Mouse (Mus musculus) heart, embryonic 16.5 days (tissue): ENCODE results near the gene Prkcb. TPM values are rescaled to one million over a fixed set of nuclear protein-coding genes. Genes with fewer than 3 reads are reported as not detected.

Experiments
- ATAC-seq: fragments of 200-750 bp; cut with Nextera tagmentation; replicated peaks from 2 replicates; pipeline ENCODE4 v1.8.0; 2017; ENCODE audit warnings: moderate number of reproducible peaks; ENCODE audit not compliant: insufficient read depth, low FRiP score; ENCODE audit errors: extremely low read depth
- H3K27ac ChIP-seq: fragments of 300-500 bp; sonication (generic); 2 replicates; pipeline ENCODE4 v1.5.1; 2014; ENCODE audit warnings: mild to moderate bottlenecking, low read length, control low read depth, moderate library complexity
- H3K27me3 ChIP-seq: fragments of 300-500 bp; sonication (generic); 2 replicates; pipeline ENCODE4 v1.6.1; 2014; ENCODE audit warnings: low read length, mixed read lengths; ENCODE audit not compliant: control insufficient read depth, insufficient read depth
- H3K36me3 ChIP-seq: fragments of 300-500 bp; sonication (generic); 2 replicates; pipeline ENCODE4 v1.6.1; 2014; ENCODE audit not compliant: control insufficient read depth, insufficient read depth
- H3K4me1 ChIP-seq: fragments of 300-500 bp; sonication (generic); 2 replicates; pipeline ENCODE4 v1.6.1; 2014; ENCODE audit warnings: low read length, mixed read lengths; ENCODE audit not compliant: control insufficient read depth, insufficient read depth
- H3K4me2 ChIP-seq: fragments of 300-500 bp; sonication (generic); 2 replicates; pipeline ENCODE4 v1.6.1; 2014; ENCODE audit warnings: low read depth, mild to moderate bottlenecking, control low read depth, low read length
- H3K4me3 ChIP-seq: fragments of 300-500 bp; sonication (generic); 2 replicates; pipeline ENCODE4 v1.5.1; 2014; ENCODE audit warnings: mild to moderate bottlenecking, control low read depth, low read length
- H3K9ac ChIP-seq: fragments of 300-500 bp; sonication (generic); 2 replicates; pipeline ENCODE4 v1.6.1; 2014; ENCODE audit warnings: low read length, control low read depth
- H3K9me3 ChIP-seq: fragments of 300-500 bp; sonication (generic); replicated peaks from 2 replicates; pipeline ENCODE4 v1.6.1; 2016; ENCODE audit warnings: low read length; ENCODE audit not compliant: control insufficient read depth
- WGBS: fragments of 180-500 bp; shearing (Covaris S2); extraction: QIAGEN DNeasy Blood & Tissue Kit; methylation state at CpG from one replicate; pipeline ENCODE4 v1.1.7; 2014; 5-methylcytosine and 5-hydroxymethylcytosine counted together
- polyA plus RNA-seq: library from polyadenylated mRNA; unstranded; fragments of >200 nt; fragmentation: Nextera tagmentation; extraction: Ambion mirVana; gene quantifications from 2 replicates; pipeline ENCODE4 v1.2.1, GENCODE M21; 2015

Gene Prkcb
- polyA plus RNA-seq, 1 experiment from 2014 or later = 12.0 TPM

GRCm38 (mm10) chr7:122309909-122310725, 21.6 kb downstream of the Prkcb start:
- H3K4me1 ChIP-seq = no peaks in the 10 kb centered on the region; the same call in 1 of the 2 replicates
- no peak overlapping the region for H3K9ac ChIP-seq
- no peaks in the 10 kb centered on the region for H3K36me3 ChIP-seq
- H3K27me3 ChIP-seq = no peaks in the 10 kb centered on the region
- 0 out of 2 replicates have a peak, but pooled peaks cover 2% of the 10 kb centered on the region for H3K9me3 ChIP-seq
- WGBS = 58% methylated on average over 14 of the region's 14 CpGs
- no peak overlapping the region for H3K4me3 ChIP-seq
- no peak overlapping the region for H3K27ac ChIP-seq
- H3K4me2 ChIP-seq = no peak overlapping the region
- no peak for ATAC-seq

GRCm38 (mm10) chr7:122310726-122311018, 22.1 kb downstream of the Prkcb start:
- Histone ChIP-seq H3K27me3 (no peaks in the 10 kb centered on the region), H3K4me3 (no peak overlapping the region), H3K27ac (no peak overlapping the region), H3K9me3 (0 out of 2 replicates have a peak, but pooled peaks cover 2% of the 10 kb centered on the region), H3K4me2 (no peak overlapping the region), H3K9ac (no peak overlapping the region), H3K36me3 (no peaks in the 10 kb centered on the region), H3K4me1 (no peaks in the 10 kb centered on the region; the same call in 1 of the 2 replicates)
- WGBS = 84% methylated on average over 7 of the region's 7 CpGs
- ATAC-seq = no peak

GRCm38 (mm10) chr7:122313690-122314477, 25.3 kb downstream of the Prkcb start:
- no peaks in the 10 kb centered on the region; the same call in 1 of the 2 replicates for H3K4me1 ChIP-seq
- no peak for ATAC-seq
- H3K36me3 ChIP-seq = no peaks in the 10 kb centered on the region
- no peak overlapping the region for H3K4me3 ChIP-seq
- no peak overlapping the region for H3K9ac ChIP-seq
- no peaks in the 10 kb centered on the region for H3K9me3 ChIP-seq
- no peak overlapping the region for H3K27ac ChIP-seq
- WGBS = 83% methylated on average over 12 of the region's 12 CpGs
- H3K27me3 ChIP-seq = no peaks in the 10 kb centered on the region
- no peak overlapping the region for H3K4me2 ChIP-seq

GRCm38 (mm10) chr7:122315720-122316331, 27.3 kb downstream of the Prkcb start:
- no peak for ATAC-seq
- Histone ChIP-seq H3K4me2 (no peak overlapping the region), H3K36me3 (no peaks in the 10 kb centered on the region), H3K4me3 (no peak overlapping the region), H3K9ac (no peak overlapping the region), H3K27me3 (no peaks in the 10 kb centered on the region), H3K27ac (no peak overlapping the region), H3K9me3 (no peaks in the 10 kb centered on the region), H3K4me1 (no peaks in the 10 kb centered on the region)
- WGBS = 80% methylated on average over 8 of the region's 8 CpGs

GRCm38 (mm10) chr7:122316681-122317080, 28.1 kb downstream of the Prkcb start:
- WGBS = 44% methylated on average over 3 of the region's 3 CpGs
- H3K4me2 ChIP-seq = no peak overlapping the region
- no peak overlapping the region for H3K9ac ChIP-seq
- H3K9me3 ChIP-seq = no peaks in the 10 kb centered on the region
- H3K36me3 ChIP-seq = no peaks in the 10 kb centered on the region
- ATAC-seq = no peak
- H3K4me3 ChIP-seq = no peak overlapping the region
- H3K4me1 ChIP-seq = no peaks in the 10 kb centered on the region
- H3K27ac ChIP-seq = no peak overlapping the region
- H3K27me3 ChIP-seq = no peaks in the 10 kb centered on the region

- no peaks in the 10 kb centered on the region for H3K9me3 ChIP-seq
- no peak for ATAC-seq
- H3K4me3 ChIP-seq = no peak overlapping the region
- no peaks in the 10 kb centered on the region for H3K4me1 ChIP-seq
- H3K27me3 ChIP-seq = no peaks in the 10 kb centered on the region
- no peak overlapping the region for H3K27ac ChIP-seq
- no peaks in the 10 kb centered on the region for H3K36me3 ChIP-seq
- no peak overlapping the region for H3K4me2 ChIP-seq
- H3K9ac ChIP-seq = no peak overlapping the region
These were observed 28.9 kb downstream of the Prkcb start for GRCm38 (mm10) chr7:122317485-122317884.

GRCm38 (mm10) chr7:122319566-122319965, 31.0 kb downstream of the Prkcb start:
- Histone ChIP-seq H3K4me1 (no peaks in the 10 kb centered on the region), H3K4me2 (no peak overlapping the region), H3K27ac (no peak overlapping the region), H3K4me3 (no peak overlapping the region), H3K9ac (no peak overlapping the region), H3K9me3 (no peaks in the 10 kb centered on the region), H3K36me3 (no peaks in the 10 kb centered on the region), H3K27me3 (no peaks in the 10 kb centered on the region)
- no peak for ATAC-seq
- WGBS = 70% methylated on average over 9 of the region's 9 CpGs

- Histone ChIP-seq H3K4me3 (no peak overlapping the region), H3K36me3 (no peaks in the 10 kb centered on the region), H3K27ac (no peak overlapping the region), H3K4me1 (no peaks in the 10 kb centered on the region), H3K9me3 (no peaks in the 10 kb centered on the region), H3K4me2 (no peak overlapping the region), H3K27me3 (no peaks in the 10 kb centered on the region), H3K9ac (no peak overlapping the region)
- WGBS = 93% methylated on average over 7 of the region's 7 CpGs
- ATAC-seq = no peak
These were observed 32.4 kb downstream of the Prkcb start for GRCm38 (mm10) chr7:122320843-122321544.
